Mouse (Mus musculus) liver, adult 10 weeks (tissue): ENCODE data around the gene Lss. TPM values are rescaled to one million over a fixed set of nuclear protein-coding genes. Genes with fewer than 3 reads are reported as not detected.

Source experiments
- polyA plus RNA-seq: library from polyadenylated mRNA; stranded (reverse); fragments of 350-450 nt; fragmentation: Illumina TruSeq; extraction: RNeasy Lipid Tissue Mini Kit (QIAGEN cat#74804); gene quantifications from one replicate; pipeline ENCODE4 v1.2.3, GENCODE M21; 2014; ENCODE audit warnings: low read depth, low replicate concordance

Lss gene
- 13.8 TPM for polyA plus RNA-seq

GRCm38 (mm10) chr10:76531375-76531774 is at the start of gene Lss:
Gene Lss (plus strand): TSS chr10:76531588.

GRCm38 (mm10) chr10:76561972-76562371 is 30.6 kb downstream of the Lss start, which contains the start of gene Spatc1l:
Gene Spatc1l (plus strand): TSS chr10:76562272.

GRCm38 (mm10) chr10:76575374-76575773 is 44.0 kb downstream of the Lss start, which contains the start of gene Ftcd:
Gene Ftcd (plus strand): TSS chr10:76575648.

Other genes starting within 250 kb of the Lss start
- 1.2 TPM for gene Dip2a, start 186.3 kb upstream of the Lss start, polyA plus RNA-seq
- not detected for gene AC141477.1, start 91.1 kb upstream of the Lss start, polyA plus RNA-seq
- gene Pcnt, start 88.8 kb upstream of the Lss start, polyA plus RNA-seq: 2.6 TPM
- not detected for gene 2610028H24Rik, start 82.5 kb upstream of the Lss start, polyA plus RNA-seq
- 6.0 TPM for gene Mcm3ap, start 62.7 kb upstream of the Lss start, polyA plus RNA-seq
- 1.2 TPM for gene Ybey, start 62.5 kb upstream of the Lss start, polyA plus RNA-seq
- not detected for gene Spatc1l, start 30.7 kb downstream of the Lss start, polyA plus RNA-seq
- 61.6 TPM for gene Ftcd, start 44.1 kb downstream of the Lss start, polyA plus RNA-seq
- gene Col6a2, start 92.0 kb downstream of the Lss start, polyA plus RNA-seq: 0.34 TPM
- 1.1 TPM for gene Col6a1, start 194.6 kb downstream of the Lss start, polyA plus RNA-seq